Mouse (Mus musculus): ENCODE measurements around the gene Dnaja2.

DNA sequence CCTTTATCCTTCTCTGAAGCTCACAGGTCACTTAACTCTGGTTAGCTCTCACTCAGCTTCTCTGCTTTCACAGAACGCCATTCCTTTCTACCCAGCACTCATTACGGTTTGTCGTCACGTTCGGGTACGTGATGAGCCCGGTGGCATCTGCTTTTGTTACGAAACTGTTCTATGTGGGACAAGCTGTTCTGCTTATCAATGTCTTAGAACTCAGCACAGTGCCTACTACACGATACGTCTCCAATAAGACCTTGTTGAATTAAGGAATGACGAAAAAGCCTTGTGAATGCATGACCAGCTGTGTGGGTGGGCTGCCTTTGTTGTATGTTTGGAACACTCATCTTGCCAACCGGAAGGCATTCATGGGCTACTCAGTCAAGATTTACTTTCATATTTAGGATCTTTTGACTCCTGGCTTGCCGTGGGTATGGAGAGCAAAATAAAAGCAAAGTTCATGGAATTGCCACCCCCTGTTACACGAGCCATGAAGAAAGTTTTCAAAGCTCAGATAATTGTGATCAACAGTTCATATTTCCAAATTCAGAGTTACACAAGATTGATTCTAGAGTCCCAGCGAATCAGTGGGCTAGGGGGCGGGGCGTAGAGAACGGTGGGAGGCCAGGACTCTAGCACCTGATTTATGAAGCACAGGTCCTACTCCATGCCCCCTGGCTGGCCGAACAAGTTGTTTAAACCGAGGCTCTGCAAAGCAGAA, 67.1 kb downstream of the Dnaja2 start:
- no peak for TF ChIP-seq CTCF (IDR thresholded peaks at IDR 0.05; ENCODE audit: low read depth)
- TF ChIP-seq EP300 (IDR thresholded peaks at IDR 0.05; ENCODE audit: low read depth), result no peak

Measured in heart, postnatal 0 days (tissue).